Comparison of ENCODE assay signal across 25 mouse cellular contexts in genomic region chr19:60531897-60532296, GRCm38 (mm10).
"Had no signal": no experiment of that assay in that cellular context is flagged by ENCODE, and none has a peak within 500 bp of the region (broad histone marks: within the 10 kb centered on the region; RNA-seq: fewer than 3 reads in every experiment).

No protein-coding gene starts in this region.

- DNase-seq: forebrain, postnatal 0 days; gastrocnemius, postnatal 14 days; gastrocnemius, postnatal 36 days; heart, adult 11 months; heart, adult 2 months; heart, postnatal 14 days; heart, postnatal 36 days; kidney, adult 8-10 months; kidney, postnatal 10 days; kidney, postnatal 25 days; kidney, postnatal 4 days; left cerebral cortex, postnatal 4 days; liver, embryonic 13.5 days had no signal

- H3K9me3 ChIP-seq: heart, embryonic 13.5 days; heart, embryonic 15.5 days; hindbrain, embryonic 13.5 days; hindbrain, embryonic 15.5 days; limb, embryonic 13.5 days; limb, embryonic 15.5 days; liver, embryonic 13.5 days; liver, embryonic 15.5 days had no signal

- H3K27ac ChIP-seq: heart, adult 2 months; heart, embryonic 13.5 days; heart, embryonic 15.5 days; hindbrain, embryonic 13.5 days; hindbrain, embryonic 15.5 days; hindbrain, postnatal 0 days; layer of hippocampus, adult 2 months; left cerebral cortex, adult 2 months; limb, embryonic 13.5 days; limb, embryonic 15.5 days; liver, embryonic 13.5 days; liver, embryonic 15.5 days had no signal

- H3K9ac ChIP-seq: forebrain, postnatal 0 days; heart, embryonic 13.5 days; heart, embryonic 15.5 days; hindbrain, embryonic 13.5 days; hindbrain, embryonic 15.5 days; limb, embryonic 13.5 days; limb, embryonic 15.5 days; liver, embryonic 13.5 days; liver, embryonic 15.5 days had no signal

- H3K27me3 ChIP-seq: heart, embryonic 13.5 days; heart, embryonic 15.5 days; hindbrain, embryonic 13.5 days; hindbrain, embryonic 15.5 days; limb, embryonic 13.5 days; limb, embryonic 15.5 days; liver, embryonic 13.5 days; liver, embryonic 15.5 days had no signal

- ATAC-seq: forebrain, postnatal 0 days; hindbrain, postnatal 0 days had no signal

- H3K4me2 ChIP-seq: heart, embryonic 11.5 days; heart, embryonic 13.5 days; heart, embryonic 15.5 days; hindbrain, embryonic 13.5 days; hindbrain, embryonic 15.5 days; limb, embryonic 13.5 days; limb, embryonic 15.5 days; liver, embryonic 11.5 days; liver, embryonic 13.5 days; liver, embryonic 15.5 days had no signal

- H3K4me1 ChIP-seq: heart, embryonic 13.5 days; heart, embryonic 15.5 days; hindbrain, embryonic 13.5 days; hindbrain, embryonic 15.5 days; limb, embryonic 13.5 days; limb, embryonic 15.5 days; liver, embryonic 13.5 days; liver, embryonic 15.5 days had no signal

- H3K4me3 ChIP-seq: heart, adult 2 months; heart, embryonic 13.5 days; heart, embryonic 15.5 days; hindbrain, embryonic 13.5 days; hindbrain, embryonic 15.5 days; layer of hippocampus, adult 2 months; left cerebral cortex, adult 2 months; limb, embryonic 13.5 days; limb, embryonic 15.5 days; liver, embryonic 13.5 days; liver, embryonic 15.5 days had no signal
